Mouse (Mus musculus) liver, embryonic 15.5 days (tissue): Measurements from ENCODE around the gene Gm20716. TPM values are rescaled to one million over a fixed set of nuclear protein-coding genes. Genes with fewer than 3 reads are reported as not detected.
A peak's percentile ranks its signal among the peaks of the same experiment; 100 is the strongest.

Experiments used
- ATAC-seq: fragments of 200-750 bp; cut with Nextera tagmentation; 2 replicates; pipeline ENCODE4 v1.8.0; 2017; ENCODE audit warnings: moderate number of reproducible peaks, mild to moderate bottlenecking, moderate library complexity; ENCODE audit not compliant: insufficient read depth
- H3K27ac ChIP-seq: fragments of 300-500 bp; sonication (generic); replicated peaks from 2 replicates; pipeline ENCODE4 v1.5.1; 2015; ENCODE audit warnings: mild to moderate bottlenecking, inconsistent platforms
- H3K27me3 ChIP-seq: fragments of 300-500 bp; sonication (generic); 2 replicates; pipeline ENCODE4 v1.6.1; 2015; ENCODE audit warnings: mild to moderate bottlenecking, inconsistent platforms
- H3K36me3 ChIP-seq: fragments of 300-500 bp; sonication (generic); replicated peaks from 2 replicates; pipeline ENCODE4 v1.6.1; 2015; ENCODE audit warnings: moderate library complexity, mild to moderate bottlenecking, inconsistent platforms
- H3K4me1 ChIP-seq: fragments of 300-500 bp; sonication (generic); replicated peaks from 2 replicates; pipeline ENCODE4 v1.6.1; 2015; ENCODE audit warnings: inconsistent platforms
- H3K4me2 ChIP-seq: fragments of 300-500 bp; sonication (generic); 2 replicates; pipeline ENCODE4 v1.6.1; 2015; ENCODE audit warnings: moderate library complexity, mild to moderate bottlenecking, inconsistent platforms
- H3K4me3 ChIP-seq: fragments of 300-500 bp; sonication (generic); replicated peaks from 2 replicates; pipeline ENCODE4 v1.5.1; 2015; ENCODE audit warnings: mild to moderate bottlenecking, inconsistent platforms
- H3K9ac ChIP-seq: fragments of 300-500 bp; sonication (generic); 2 replicates; pipeline ENCODE4 v1.6.1; 2015; ENCODE audit warnings: moderate library complexity, mild to moderate bottlenecking, inconsistent platforms
- H3K9me3 ChIP-seq: fragments of 300-500 bp; sonication (generic); replicated peaks from 2 replicates; pipeline ENCODE4 v1.6.1; 2016; ENCODE audit warnings: inconsistent platforms
- WGBS: fragments of 180-500 bp; shearing (Covaris S2); methylation state at CpG from one replicate; pipeline ENCODE4 v1.1.7; 2015; ENCODE audit warnings: mixed read lengths; ENCODE audit not compliant: insufficient replicate concordance; 5-methylcytosine and 5-hydroxymethylcytosine counted together
- polyA plus RNA-seq: library from polyadenylated mRNA; unstranded; fragments of >200 nt; fragmentation: Nextera tagmentation; extraction: Ambion mirVana; gene quantifications from 2 replicates; pipeline ENCODE4 v1.2.1, GENCODE M21; 2015

Gene Gm20716
- polyA plus RNA-seq, 1 experiment from 2014 or later = 4.4 TPM

- no peak overlapping the region for H3K4me3 ChIP-seq
- no peak for ATAC-seq
- H3K4me1 ChIP-seq = peaks cover 83% of the 10 kb centered on the region
- H3K9ac ChIP-seq = no peak overlapping the region
- H3K9me3 ChIP-seq = no peaks in the 10 kb centered on the region
- no peak overlapping the region for H3K4me2 ChIP-seq
- no peaks in the 10 kb centered on the region for H3K27me3 ChIP-seq
- H3K27ac ChIP-seq = no peak overlapping the region
- WGBS = 73% methylated on average over 2 of the region's 2 CpGs
- H3K36me3 ChIP-seq = peaks cover 80% of the 10 kb centered on the region
These were observed 34.4 kb downstream of the Gm20716 start for GRCm38 (mm10) chr2:168195721-168196120.

- Histone ChIP-seq H3K9ac (no peak overlapping the region), H3K4me3 (no peak overlapping the region), H3K4me2 (no peak overlapping the region), H3K27me3 (no peaks in the 10 kb centered on the region), H3K9me3 (no peaks in the 10 kb centered on the region), H3K36me3 (peaks cover 79% of the 10 kb centered on the region), H3K27ac (no peak overlapping the region), H3K4me1 (peaks cover 80% of the 10 kb centered on the region)
- ATAC-seq = no peak
- WGBS = 46% methylated on average over 2 of the region's 2 CpGs
These were observed 36.5 kb downstream of the Gm20716 start for GRCm38 (mm10) chr2:168193685-168194084.

GRCm38 (mm10) chr2:168191856-168192255, 38.3 kb downstream of the Gm20716 start:
- ATAC-seq = no peak

GRCm38 (mm10) chr2:168175946-168176345, 54.2 kb downstream of the Gm20716 start:
- Histone ChIP-seq H3K9ac (no peak overlapping the region), H3K4me1 (peaks cover 22% of the 10 kb centered on the region), H3K27ac (no peak overlapping the region), H3K4me2 (no peak overlapping the region), H3K9me3 (no peaks in the 10 kb centered on the region), H3K27me3 (no peaks in the 10 kb centered on the region), H3K36me3 (peaks cover 18% of the 10 kb centered on the region), H3K4me3 (no peak overlapping the region)
- ATAC-seq = no peak
- WGBS = 74% methylated on average over 7 of the region's 7 CpGs

More at GRCm38 (mm10) chr2:168191856-168192255, 38.3 kb downstream of the Gm20716 start:
- Histone ChIP-seq H3K36me3 (peaks cover 80% of the 10 kb centered on the region), H3K9me3 (no peaks in the 10 kb centered on the region), H3K9ac (no peak overlapping the region), H3K27ac (no peak overlapping the region), H3K4me3 (no peak overlapping the region), H3K4me1 (peaks cover 73% of the 10 kb centered on the region), H3K4me2 (no peak overlapping the region), H3K27me3 (no peaks in the 10 kb centered on the region)
- 87% methylated on average over 2 of the region's 2 CpGs for WGBS

GRCm38 (mm10) chr2:168170167-168170685, 59.9 kb downstream of the Gm20716 start:
- peak; percentile 92 for ATAC-seq
- Histone ChIP-seq H3K9ac (peak overlapping the region; percentile 52), H3K4me2 (peak overlapping the region; percentile 77), H3K4me3 (peak overlapping the region; percentile 43), H3K27ac (peak overlapping the region; percentile 94), H3K27me3 (no peaks in the 10 kb centered on the region), H3K4me1 (peaks cover 67% of the 10 kb centered on the region), H3K9me3 (no peaks in the 10 kb centered on the region), H3K36me3 (peaks cover 8% of the 10 kb centered on the region; the same call in 1 of the 2 replicates)
- WGBS = under 1% methylated on average over 13 of the region's 13 CpGs

- Histone ChIP-seq H3K9ac (peak overlapping the region; percentile 52), H3K9me3 (no peaks in the 10 kb centered on the region), H3K27ac (peak overlapping the region; percentile 94), H3K27me3 (no peaks in the 10 kb centered on the region), H3K4me3 (peak overlapping the region; percentile 43), H3K4me2 (peak overlapping the region; percentile 77), H3K36me3 (0 out of 2 replicates have a peak, but pooled peaks cover 3% of the 10 kb centered on the region), H3K4me1 (peaks cover 67% of the 10 kb centered on the region)
- WGBS = 16% methylated on average over 9 of the region's 9 CpGs
- ATAC-seq = peak; percentile 23
These were observed 60.4 kb downstream of the Gm20716 start for GRCm38 (mm10) chr2:168169800-168170113.

GRCm38 (mm10) chr2:168168892-168169799, 61.0 kb downstream of the Gm20716 start:
- H3K4me1 ChIP-seq = peaks cover 67% of the 10 kb centered on the region
- no peaks in the 10 kb centered on the region for H3K27me3 ChIP-seq
- H3K36me3 ChIP-seq = no peaks in the 10 kb centered on the region
- H3K9ac ChIP-seq = peak overlapping the region; percentile 52
- WGBS = 61% methylated on average over 9 of the region's 9 CpGs
- H3K27ac ChIP-seq = peak overlapping the region; percentile 94
- H3K4me3 ChIP-seq = peak overlapping the region; percentile 43
- no peaks in the 10 kb centered on the region for H3K9me3 ChIP-seq
- no peak for ATAC-seq
- peak overlapping the region; percentile 77 for H3K4me2 ChIP-seq

GRCm38 (mm10) chr2:168167781-168168180, 62.4 kb downstream of the Gm20716 start:
- Histone ChIP-seq H3K9ac (no peak overlapping the region), H3K4me3 (no peak overlapping the region), H3K9me3 (no peaks in the 10 kb centered on the region), H3K36me3 (no peaks in the 10 kb centered on the region), H3K27ac (no peak overlapping the region), H3K4me1 (peaks cover 62% of the 10 kb centered on the region), H3K27me3 (no peaks in the 10 kb centered on the region), H3K4me2 (no peak overlapping the region)
- WGBS = 45% methylated on average over 3 of the region's 3 CpGs
- ATAC-seq = no peak

- H3K9ac ChIP-seq = no peak overlapping the region
- no peaks in the 10 kb centered on the region for H3K36me3 ChIP-seq
- H3K4me2 ChIP-seq = no peak overlapping the region
- peaks cover 60% of the 10 kb centered on the region for H3K4me1 ChIP-seq
- peaks cover 7% of the 10 kb centered on the region for H3K27me3 ChIP-seq
- no peak overlapping the region for H3K27ac ChIP-seq
- no peak overlapping the region for H3K4me3 ChIP-seq
- 62% methylated on average over 21 of the region's 21 CpGs for WGBS
- ATAC-seq = no peak
- no peaks in the 10 kb centered on the region for H3K9me3 ChIP-seq
These were observed 63.3 kb downstream of the Gm20716 start for GRCm38 (mm10) chr2:168166750-168167460.

- Histone ChIP-seq H3K4me3 (peak overlapping the region; percentile 31), H3K4me1 (peaks cover 53% of the 10 kb centered on the region), H3K4me2 (peak overlapping the region; percentile 58), H3K9ac (no peak overlapping the region), H3K27me3 (peaks cover 51% of the 10 kb centered on the region), H3K9me3 (no peaks in the 10 kb centered on the region), H3K27ac (no peak overlapping the region), H3K36me3 (no peaks in the 10 kb centered on the region)
- WGBS = 6% methylated on average over 14 of the region's 14 CpGs
- no peak for ATAC-seq
These were observed 68.2 kb downstream of the Gm20716 start for GRCm38 (mm10) chr2:168161978-168162377.

GRCm38 (mm10) chr2:168161514-168161971, 68.6 kb downstream of the Gm20716 start:
- no peak for ATAC-seq
- peak overlapping the region; percentile 58 for H3K4me2 ChIP-seq
- peak overlapping the region; percentile 31 for H3K4me3 ChIP-seq
- no peaks in the 10 kb centered on the region for H3K9me3 ChIP-seq
- H3K9ac ChIP-seq = no peak overlapping the region
- no peak overlapping the region for H3K27ac ChIP-seq
- 5% methylated on average over 11 of the region's 11 CpGs for WGBS
- H3K27me3 ChIP-seq = peaks cover 52% of the 10 kb centered on the region
- no peaks in the 10 kb centered on the region for H3K36me3 ChIP-seq
- peaks cover 49% of the 10 kb centered on the region for H3K4me1 ChIP-seq
